Mouse (Mus musculus): ENCODE measurements around the gene Map3k12. TPM values are rescaled to one million over a fixed set of nuclear protein-coding genes. Genes with fewer than 3 reads are reported as not detected.

Map3k12 gene
- polyA plus RNA-seq, 1 experiment from 2014 or later = 16.4 TPM

GRCm38 (mm10) chr15:102460409-102460808, 56.5 kb downstream of the Map3k12 start:
- ATAC-seq (ENCODE audit: low FRiP score) = no peak
- H3K9me3 ChIP-seq (ENCODE audit: control insufficient read depth, low read length) = no peaks in the 10 kb centered on the region
- DNase-seq (ENCODE audit: low spot score, missing footprints) = no peak
- H3K4me3 ChIP-seq (ENCODE audit: low read depth, low read length) = no peak overlapping the region
- H3K36me3 ChIP-seq (ENCODE audit: control insufficient read depth, insufficient read depth, low read length) = no peaks in the 10 kb centered on the region
- H3K27me3 ChIP-seq (ENCODE audit: control insufficient read depth, insufficient read depth, low read length) = no peaks in the 10 kb centered on the region
- H3K4me2 ChIP-seq = no peak overlapping the region
- H3K4me1 ChIP-seq (ENCODE audit: control insufficient read depth, insufficient read depth, low read length) = peaks cover 6% of the 10 kb centered on the region; the same call in 1 of the 2 replicates
- no peak overlapping the region for H3K9ac ChIP-seq (ENCODE audit: low read length)
- WGBS = 80% methylated on average over 12 of the region's 12 CpGs
- H3K27ac ChIP-seq (ENCODE audit: low read depth, low read length) = no peak overlapping the region

GRCm38 (mm10) chr15:102459847-102460246, 57.0 kb downstream of the Map3k12 start:
- H3K9ac ChIP-seq (ENCODE audit: low read length) = no peak overlapping the region
- ATAC-seq (ENCODE audit: low FRiP score) (no peak), DNase-seq (ENCODE audit: low spot score, missing footprints) (no peak)
- no peak overlapping the region for H3K27ac ChIP-seq (ENCODE audit: low read depth, low read length)
- H3K9me3 ChIP-seq (ENCODE audit: control insufficient read depth, low read length) = no peaks in the 10 kb centered on the region
- no peaks in the 10 kb centered on the region for H3K36me3 ChIP-seq (ENCODE audit: control insufficient read depth, insufficient read depth, low read length)
- H3K27me3 ChIP-seq (ENCODE audit: control insufficient read depth, insufficient read depth, low read length) = no peaks in the 10 kb centered on the region
- WGBS = 73% methylated on average over 5 of the region's 5 CpGs
- peaks cover 6% of the 10 kb centered on the region; the same call in 1 of the 2 replicates for H3K4me1 ChIP-seq (ENCODE audit: control insufficient read depth, insufficient read depth, low read length)
- H3K4me3 ChIP-seq (ENCODE audit: low read depth, low read length) = no peak overlapping the region
- peak overlapping the region; percentile 52 for H3K4me2 ChIP-seq

GRCm38 (mm10) chr15:102459381-102459780, 57.5 kb downstream of the Map3k12 start:
- H3K9me3 ChIP-seq (ENCODE audit: control insufficient read depth, low read length) = no peaks in the 10 kb centered on the region
- H3K9ac ChIP-seq (ENCODE audit: low read length) = peak overlapping the region; percentile 59
- H3K36me3 ChIP-seq (ENCODE audit: control insufficient read depth, insufficient read depth, low read length) = no peaks in the 10 kb centered on the region
- ATAC-seq (ENCODE audit: low FRiP score) (no peak), DNase-seq (ENCODE audit: low spot score, missing footprints) (no peak)
- H3K27ac ChIP-seq (ENCODE audit: low read depth, low read length) = no peak overlapping the region
- peaks cover 6% of the 10 kb centered on the region; the same call in 1 of the 2 replicates for H3K4me1 ChIP-seq (ENCODE audit: control insufficient read depth, insufficient read depth, low read length)
- H3K4me3 ChIP-seq (ENCODE audit: low read depth, low read length) = peak overlapping the region; percentile 39
- H3K4me2 ChIP-seq = peak overlapping the region; percentile 52
- WGBS = 33% methylated on average over 6 of the region's 6 CpGs
- H3K27me3 ChIP-seq (ENCODE audit: control insufficient read depth, insufficient read depth, low read length) = no peaks in the 10 kb centered on the region

- Histone ChIP-seq H3K4me2 (peak within 1 kb of the TSS; percentile 52), H3K27me3 (ENCODE audit: control insufficient read depth, insufficient read depth, low read length) (no peaks in the 10 kb centered on the region), H3K9me3 (ENCODE audit: control insufficient read depth, low read length) (no peaks in the 10 kb centered on the region), H3K4me1 (ENCODE audit: control insufficient read depth, insufficient read depth, low read length) (peaks cover 6% of the 10 kb centered on the region; the same call in 1 of the 2 replicates), H3K4me3 (ENCODE audit: low read depth, low read length) (peak within 1 kb of the TSS; percentile 39), H3K36me3 (ENCODE audit: control insufficient read depth, insufficient read depth, low read length) (no peaks in the 10 kb centered on the region), H3K27ac (ENCODE audit: low read depth, low read length) (no peak within 1 kb of the TSS; the same call in 1 of the 2 replicates), H3K9ac (ENCODE audit: low read length) (peak within 1 kb of the TSS; percentile 59)
- under 1% methylated on average over 19 of the region's 19 CpGs for WGBS
- peak; percentile 88 for ATAC-seq (ENCODE audit: low FRiP score)
- DNase-seq (ENCODE audit: low spot score, missing footprints) = peak; percentile 98
Observed at GRCm38 (mm10) chr15:102458904-102459317, 58.0 kb downstream of the Map3k12 start, which contains the start of gene Prr13. Gene Prr13, plus strand, starts transcription at chr15:102459028.

DNA sequence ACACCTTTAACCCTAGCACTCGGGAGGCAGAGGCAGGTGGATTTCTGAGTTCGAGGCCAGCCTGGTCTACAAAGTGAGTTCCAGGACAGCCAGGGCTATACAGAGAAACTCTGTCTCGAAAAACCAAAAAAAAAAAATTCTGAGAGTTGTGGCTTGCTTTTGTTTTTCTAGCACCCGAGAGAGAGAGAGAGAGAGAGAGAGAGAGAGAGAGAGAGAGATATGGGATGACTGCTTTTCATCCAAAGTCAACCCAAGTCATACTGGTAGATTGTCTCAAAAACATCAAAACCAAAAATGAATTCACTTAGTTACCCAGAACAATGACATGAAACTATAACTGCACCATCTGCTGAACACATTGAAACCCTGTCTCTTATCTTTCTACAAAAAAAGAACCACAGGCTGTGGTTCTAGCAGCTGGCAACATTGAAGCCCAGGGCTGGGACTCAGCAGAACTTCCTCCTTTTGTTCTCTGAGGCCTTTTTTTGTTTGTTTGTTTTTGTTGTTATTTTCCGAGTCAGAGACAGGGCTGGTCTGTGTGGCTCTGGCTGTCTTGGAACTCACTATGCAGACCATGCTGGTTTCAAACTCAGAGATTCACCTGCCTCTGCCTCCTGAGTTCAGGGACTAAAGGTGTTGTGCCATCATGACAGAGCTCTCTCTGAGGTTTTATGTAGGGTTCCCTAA, 58.7 kb downstream of the Map3k12 start:
- Histone ChIP-seq H3K9ac (ENCODE audit: low read length) (peak overlapping the region; percentile 59; the same call in 1 of the 2 replicates), H3K36me3 (ENCODE audit: control insufficient read depth, insufficient read depth, low read length) (no peaks in the 10 kb centered on the region), H3K4me2 (peak overlapping the region; percentile 52), H3K9me3 (ENCODE audit: control insufficient read depth, low read length) (no peaks in the 10 kb centered on the region), H3K27ac (ENCODE audit: low read depth, low read length) (no peak overlapping the region), H3K27me3 (ENCODE audit: control insufficient read depth, insufficient read depth, low read length) (no peaks in the 10 kb centered on the region), H3K4me1 (ENCODE audit: control insufficient read depth, insufficient read depth, low read length) (peaks cover 6% of the 10 kb centered on the region; the same call in 1 of the 2 replicates), H3K4me3 (ENCODE audit: low read depth, low read length) (peak overlapping the region; percentile 39; the same call in 1 of the 2 replicates)
- ATAC-seq (ENCODE audit: low FRiP score) = no peak
- no peak for DNase-seq (ENCODE audit: low spot score, missing footprints)
- WGBS = 75% methylated on average over 5 of the region's 5 CpGs

DNA sequence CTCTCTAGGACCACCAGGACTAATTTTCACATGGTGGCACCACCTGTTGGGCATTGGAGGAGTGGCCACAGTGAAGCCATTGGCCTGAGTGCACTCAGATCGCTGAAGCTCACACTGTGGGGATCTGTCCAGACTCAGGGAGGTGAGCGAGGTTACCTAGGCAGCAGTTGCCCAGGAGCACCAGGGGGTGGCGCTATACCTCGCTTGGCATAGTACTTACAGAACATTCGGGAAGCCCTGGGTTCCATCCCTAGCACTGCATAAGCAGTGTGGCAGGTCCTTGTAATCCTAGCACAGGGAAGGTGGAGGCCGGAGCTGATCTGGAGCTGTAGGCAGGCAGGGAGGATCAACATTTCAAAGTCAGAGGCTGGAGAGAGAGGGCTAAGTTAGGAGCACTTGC, 60.9 kb downstream of the Map3k12 start:
- Histone ChIP-seq H3K9ac (ENCODE audit: low read length) (no peak overlapping the region), H3K27ac (ENCODE audit: low read depth, low read length) (no peak overlapping the region), H3K9me3 (ENCODE audit: control insufficient read depth, low read length) (no peaks in the 10 kb centered on the region), H3K36me3 (ENCODE audit: control insufficient read depth, insufficient read depth, low read length) (no peaks in the 10 kb centered on the region), H3K4me2 (no peak overlapping the region), H3K27me3 (ENCODE audit: control insufficient read depth, insufficient read depth, low read length) (no peaks in the 10 kb centered on the region), H3K4me3 (ENCODE audit: low read depth, low read length) (no peak overlapping the region), H3K4me1 (ENCODE audit: control insufficient read depth, insufficient read depth, low read length) (peaks cover 6% of the 10 kb centered on the region; the same call in 1 of the 2 replicates)
- DNase-seq (ENCODE audit: low spot score, missing footprints) (no peak), ATAC-seq (ENCODE audit: low FRiP score) (no peak)
- 37% methylated on average over 6 of the region's 6 CpGs for WGBS

DNA sequence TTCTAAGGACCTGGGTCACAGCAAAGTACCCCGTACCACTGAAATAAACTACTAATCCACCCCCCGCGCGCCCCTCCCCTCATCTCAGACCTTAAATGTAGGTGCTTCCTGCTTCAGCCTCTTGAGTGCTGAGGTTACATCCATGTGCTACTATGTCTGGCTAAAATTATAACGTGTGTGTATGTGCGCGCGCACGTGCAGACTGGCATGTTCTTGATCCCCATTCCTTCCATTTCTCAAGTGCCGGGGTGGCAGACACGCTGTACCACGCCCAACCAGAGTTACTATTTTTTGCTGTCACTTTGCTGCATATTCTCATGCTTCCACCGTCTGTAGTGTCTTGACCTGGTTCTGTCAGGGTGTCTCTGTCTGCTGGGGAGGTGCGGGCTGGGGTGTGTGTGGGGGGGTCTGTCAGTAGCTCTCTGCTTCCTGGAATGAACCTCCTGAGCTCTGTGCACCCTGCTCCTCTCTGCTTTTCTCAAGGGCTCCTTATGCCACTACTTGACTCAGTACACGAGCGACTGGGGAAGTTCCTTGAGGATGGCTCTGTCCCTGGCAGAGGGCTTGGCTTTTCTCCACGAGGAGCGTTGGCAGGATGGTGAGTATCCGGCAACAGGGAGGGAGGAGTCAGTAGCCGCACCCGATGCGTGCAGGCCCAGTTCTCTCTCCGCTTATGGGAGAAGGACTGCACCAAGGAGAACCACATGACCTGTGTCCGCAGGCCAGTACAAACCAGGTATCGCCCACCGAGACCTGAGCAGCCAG, 65.0 kb downstream of the Map3k12 start:
- no peaks in the 10 kb centered on the region for H3K27me3 ChIP-seq (ENCODE audit: control insufficient read depth, insufficient read depth, low read length)
- 84% methylated on average over 26 of the region's 26 CpGs for WGBS

GRCm38 (mm10) chr15:102450928-102451327, 65.9 kb downstream of the Map3k12 start:
- H3K4me1 ChIP-seq (ENCODE audit: control insufficient read depth, insufficient read depth, low read length) = no peaks in the 10 kb centered on the region
- no peaks in the 10 kb centered on the region for H3K27me3 ChIP-seq (ENCODE audit: control insufficient read depth, insufficient read depth, low read length)
- no peak overlapping the region for H3K4me2 ChIP-seq
- no peaks in the 10 kb centered on the region for H3K36me3 ChIP-seq (ENCODE audit: control insufficient read depth, insufficient read depth, low read length)
- H3K27ac ChIP-seq (ENCODE audit: low read depth, low read length) = no peak overlapping the region
- no peaks in the 10 kb centered on the region for H3K9me3 ChIP-seq (ENCODE audit: control insufficient read depth, low read length)
- ATAC-seq (ENCODE audit: low FRiP score) (no peak), DNase-seq (ENCODE audit: low spot score, missing footprints) (no peak)
- H3K4me3 ChIP-seq (ENCODE audit: low read depth, low read length) = no peak overlapping the region
- 27% methylated on average over 7 of the region's 7 CpGs for WGBS
- H3K9ac ChIP-seq (ENCODE audit: low read length) = no peak overlapping the region

More for the DNA sequence above, 65.0 kb downstream of the Map3k12 start:
- no peak for ATAC-seq (ENCODE audit: low FRiP score)
- H3K9me3 ChIP-seq (ENCODE audit: control insufficient read depth, low read length) = no peaks in the 10 kb centered on the region
- H3K9ac ChIP-seq (ENCODE audit: low read length) = no peak overlapping the region
- no peak overlapping the region for H3K27ac ChIP-seq (ENCODE audit: low read depth, low read length)
- H3K36me3 ChIP-seq (ENCODE audit: control insufficient read depth, insufficient read depth, low read length) = no peaks in the 10 kb centered on the region
- H3K4me1 ChIP-seq (ENCODE audit: control insufficient read depth, insufficient read depth, low read length) = no peaks in the 10 kb centered on the region
- H3K4me3 ChIP-seq (ENCODE audit: low read depth, low read length) = no peak overlapping the region
- DNase-seq (ENCODE audit: low spot score, missing footprints) = no peak
- no peak overlapping the region for H3K4me2 ChIP-seq

- no peaks in the 10 kb centered on the region for H3K27me3 ChIP-seq (ENCODE audit: control insufficient read depth, insufficient read depth, low read length)
- no peak for ATAC-seq (ENCODE audit: low FRiP score)
- no peak overlapping the region for H3K27ac ChIP-seq (ENCODE audit: low read depth, low read length)
- no peak overlapping the region for H3K4me3 ChIP-seq (ENCODE audit: low read depth, low read length)
- H3K36me3 ChIP-seq (ENCODE audit: control insufficient read depth, insufficient read depth, low read length) = no peaks in the 10 kb centered on the region
- no peak overlapping the region for H3K4me2 ChIP-seq
- no peaks in the 10 kb centered on the region for H3K9me3 ChIP-seq (ENCODE audit: control insufficient read depth, low read length)
- no peak for DNase-seq (ENCODE audit: low spot score, missing footprints)
- no peaks in the 10 kb centered on the region for H3K4me1 ChIP-seq (ENCODE audit: control insufficient read depth, insufficient read depth, low read length)
- H3K9ac ChIP-seq (ENCODE audit: low read length) = no peak overlapping the region
- WGBS = 69% methylated on average over 8 of the region's 8 CpGs
Observed at GRCm38 (mm10) chr15:102449366-102449765, 67.5 kb downstream of the Map3k12 start.
